Mouse (Mus musculus) forebrain, embryonic 14.5 days (tissue): ENCODE results near the gene Utrn. TPM values are rescaled to one million over a fixed set of nuclear protein-coding genes. Genes with fewer than 3 reads are reported as not detected.

Experiments used
- ATAC-seq: fragments of 200-750 bp; cut with Nextera tagmentation; 2 replicates; pipeline ENCODE4 v1.8.0; 2017; ENCODE audit warnings: mild to moderate bottlenecking, moderate library complexity
- DNase-seq: peaks from one replicate; pipeline ENCODE4 v3.0.0-alpha.2; 2015; ENCODE audit warnings: low spot score
- H3K27ac ChIP-seq: fragments of 300-500 bp; sonication (generic); 2 replicates; pipeline ENCODE4 v1.5.1; 2014; ENCODE audit warnings: low read depth, mild to moderate bottlenecking, control low read depth, low read length, moderate library complexity
- H3K27me3 ChIP-seq: fragments of 300-500 bp; sonication (generic); replicated peaks from 2 replicates; pipeline ENCODE4 v1.6.1; 2014; ENCODE audit warnings: low read length, control low read depth, mixed read lengths; ENCODE audit not compliant: control insufficient read depth, insufficient read depth
- H3K36me3 ChIP-seq: fragments of 300-500 bp; sonication (generic); 2 replicates; pipeline ENCODE4 v1.6.1; 2014; ENCODE audit warnings: low read length, control low read depth; ENCODE audit not compliant: control insufficient read depth, insufficient read depth
- H3K4me1 ChIP-seq: fragments of 300-500 bp; sonication (generic); 2 replicates; pipeline ENCODE4 v1.6.1; 2014; ENCODE audit warnings: antibody characterized with exemption, low read length, control low read depth; ENCODE audit not compliant: control insufficient read depth, insufficient read depth
- H3K4me2 ChIP-seq: fragments of 300-500 bp; sonication (generic); 2 replicates; pipeline ENCODE4 v1.6.1; 2014; ENCODE audit warnings: mild to moderate bottlenecking, control low read depth, low read length
- H3K4me3 ChIP-seq: fragments of 300-500 bp; sonication (generic); 2 replicates; pipeline ENCODE4 v1.5.1; 2014; ENCODE audit warnings: low read depth, low read length, control low read depth
- H3K9ac ChIP-seq: fragments of 300-500 bp; sonication (generic); 2 replicates; pipeline ENCODE4 v1.6.1; 2014; ENCODE audit warnings: mild to moderate bottlenecking, low read length, control low read depth, moderate library complexity
- H3K9me3 ChIP-seq: fragments of 300-500 bp; sonication (generic); replicated peaks from 2 replicates; pipeline ENCODE4 v1.6.1; 2016; ENCODE audit warnings: low read length, control low read depth, mixed read lengths; ENCODE audit not compliant: control insufficient read depth
- WGBS: fragments of 180-500 bp; shearing (Covaris S2); extraction: QIAGEN DNeasy Blood & Tissue Kit; methylation state at CpG from one replicate; pipeline ENCODE4 v1.1.7; 2014; 5-methylcytosine and 5-hydroxymethylcytosine counted together
- polyA plus RNA-seq: library from polyadenylated mRNA; unstranded; fragments of >200 nt; fragmentation: Nextera tagmentation; extraction: Ambion mirVana; gene quantifications from 2 replicates; pipeline ENCODE4 v1.2.1, GENCODE M21; 2014

Utrn gene
- polyA plus RNA-seq, 1 experiment from 2014 or later, result 7.2 TPM

- Histone ChIP-seq H3K27me3 (no peaks in the 10 kb centered on the region), H3K36me3 (no peaks in the 10 kb centered on the region), H3K4me3 (no peak overlapping the region), H3K4me2 (peak overlapping the region; percentile 22; the same call in 1 of the 2 replicates), H3K27ac (no peak overlapping the region), H3K4me1 (peaks cover 4% of the 10 kb centered on the region; the same call in 1 of the 2 replicates), H3K9me3 (no peaks in the 10 kb centered on the region), H3K9ac (0 out of 2 replicates have a peak overlapping the region, but pooled peaks have one; percentile 14)
- peak; percentile 37 for DNase-seq
- 4% methylated on average over 14 of the region's 14 CpGs for WGBS
- peak; percentile 54; the same call in 1 of the 2 replicates for ATAC-seq
Observed at GRCm38 (mm10) chr10:12878661-12879312, 9.6 kb upstream of the Utrn start.

- H3K27ac ChIP-seq, result no peak overlapping the region
- H3K27me3 ChIP-seq, result no peaks in the 10 kb centered on the region
- 84% methylated on average over 3 of the region's 3 CpGs for WGBS
- DNase-seq (no peak), ATAC-seq (no peak)
- no peak overlapping the region for H3K9ac ChIP-seq
- no peak overlapping the region for H3K4me3 ChIP-seq
- H3K4me2 ChIP-seq, result no peak overlapping the region
- no peaks in the 10 kb centered on the region for H3K9me3 ChIP-seq
- no peaks in the 10 kb centered on the region for H3K36me3 ChIP-seq
- H3K4me1 ChIP-seq, result peaks cover 4% of the 10 kb centered on the region; the same call in 1 of the 2 replicates
Observed at GRCm38 (mm10) chr10:12876426-12876825, 7.3 kb upstream of the Utrn start.

- DNase-seq, result no peak
- Histone ChIP-seq H3K4me1 (peaks cover 4% of the 10 kb centered on the region; the same call in 1 of the 2 replicates), H3K27ac (no peak overlapping the region), H3K4me2 (no peak overlapping the region), H3K9ac (no peak overlapping the region), H3K36me3 (no peaks in the 10 kb centered on the region), H3K27me3 (no peaks in the 10 kb centered on the region), H3K9me3 (no peaks in the 10 kb centered on the region), H3K4me3 (no peak overlapping the region)
- ATAC-seq, result no peak
- 91% methylated on average over 4 of the region's 4 CpGs for WGBS
Observed at GRCm38 (mm10) chr10:12875410-12875809, 6.2 kb upstream of the Utrn start.

GRCm38 (mm10) chr10:12874577-12875277 is 5.6 kb upstream of the Utrn start:
- Histone ChIP-seq H3K27me3 (no peaks in the 10 kb centered on the region), H3K27ac (no peak overlapping the region), H3K4me3 (no peak overlapping the region), H3K9me3 (no peaks in the 10 kb centered on the region), H3K4me2 (no peak overlapping the region), H3K9ac (no peak overlapping the region), H3K36me3 (no peaks in the 10 kb centered on the region), H3K4me1 (peaks cover 4% of the 10 kb centered on the region; the same call in 1 of the 2 replicates)
- WGBS, result 83% methylated on average over 8 of the region's 8 CpGs
- no peak for ATAC-seq
- DNase-seq, result no peak

- Histone ChIP-seq H3K4me3 (peak overlapping the region; percentile 69; the same call in 1 of the 2 replicates), H3K36me3 (no peaks in the 10 kb centered on the region), H3K9me3 (no peaks in the 10 kb centered on the region), H3K9ac (no peak overlapping the region), H3K4me2 (peak overlapping the region; percentile 96), H3K27me3 (no peaks in the 10 kb centered on the region), H3K27ac (no peak overlapping the region), H3K4me1 (peaks cover 9% of the 10 kb centered on the region; the same call in 1 of the 2 replicates)
- DNase-seq, result no peak
- 36% methylated on average over 1 of the region's 1 CpGs for whole genome bisulfite sequencing
- no peak for ATAC-seq
Observed at GRCm38 (mm10) chr10:12869846-12870245, 681 bp upstream of the Utrn start.

- peak overlapping the region; percentile 79 for H3K9ac ChIP-seq
- peaks cover 9% of the 10 kb centered on the region; the same call in 1 of the 2 replicates for H3K4me1 ChIP-seq
- H3K4me3 ChIP-seq, result peak overlapping the region; percentile 69
- ATAC-seq (peak; percentile 67), DNase-seq (peak; percentile 54)
- H3K36me3 ChIP-seq, result no peaks in the 10 kb centered on the region
- WGBS, result under 1% methylated on average over 40 of the region's 41 CpGs
- no peaks in the 10 kb centered on the region for H3K27me3 ChIP-seq
- H3K9me3 ChIP-seq, result no peaks in the 10 kb centered on the region
- H3K27ac ChIP-seq, result no peak overlapping the region
- H3K4me2 ChIP-seq, result peak overlapping the region; percentile 96
Observed at GRCm38 (mm10) chr10:12868189-12869028, 756 bp downstream of the Utrn start.

GRCm38 (mm10) chr10:12867733-12868188 is 1.4 kb downstream of the Utrn start:
- H3K27ac ChIP-seq, result no peak overlapping the region
- no peaks in the 10 kb centered on the region for H3K36me3 ChIP-seq
- no peak for DNase-seq
- no peaks in the 10 kb centered on the region for H3K27me3 ChIP-seq
- no peak for ATAC-seq
- H3K4me2 ChIP-seq, result peak overlapping the region; percentile 96
- H3K4me3 ChIP-seq, result peak overlapping the region; percentile 69
- H3K9ac ChIP-seq, result peak overlapping the region; percentile 79
- H3K9me3 ChIP-seq, result no peaks in the 10 kb centered on the region
- H3K4me1 ChIP-seq, result peaks cover 9% of the 10 kb centered on the region; the same call in 1 of the 2 replicates
- WGBS, result 2% methylated on average over 12 of the region's 12 CpGs

- H3K4me3 ChIP-seq, result peak overlapping the region; percentile 69
- DNase-seq (peak; percentile 36), ATAC-seq (no peak)
- no peaks in the 10 kb centered on the region for H3K9me3 ChIP-seq
- H3K4me1 ChIP-seq, result peaks cover 9% of the 10 kb centered on the region; the same call in 1 of the 2 replicates
- no peak overlapping the region for H3K27ac ChIP-seq
- peak overlapping the region; percentile 96 for H3K4me2 ChIP-seq
- H3K9ac ChIP-seq, result peak overlapping the region; percentile 79
- 5% methylated on average over 28 of the region's 28 CpGs for WGBS
- H3K36me3 ChIP-seq, result no peaks in the 10 kb centered on the region
- H3K27me3 ChIP-seq, result no peaks in the 10 kb centered on the region
Observed at GRCm38 (mm10) chr10:12866971-12867732, 2.0 kb downstream of the Utrn start.
